Mouse (Mus musculus) erythroblast, embryonic 14.5 days (primary cell): ENCODE measurements around the gene Krtap5-4.

Source experiments
- GATA1 ChIP-seq: IDR thresholded peaks from 2 replicates; pipeline ENCODE4 v1.6.1; 2012; ENCODE audit warnings: low read length, inconsistent platforms, mixed read lengths
- TAL1 ChIP-seq: IDR thresholded peaks from 3 replicates; pipeline ENCODE4 v1.6.1; 2012; ENCODE audit warnings: low read length, inconsistent platforms, mixed read lengths

DNA sequence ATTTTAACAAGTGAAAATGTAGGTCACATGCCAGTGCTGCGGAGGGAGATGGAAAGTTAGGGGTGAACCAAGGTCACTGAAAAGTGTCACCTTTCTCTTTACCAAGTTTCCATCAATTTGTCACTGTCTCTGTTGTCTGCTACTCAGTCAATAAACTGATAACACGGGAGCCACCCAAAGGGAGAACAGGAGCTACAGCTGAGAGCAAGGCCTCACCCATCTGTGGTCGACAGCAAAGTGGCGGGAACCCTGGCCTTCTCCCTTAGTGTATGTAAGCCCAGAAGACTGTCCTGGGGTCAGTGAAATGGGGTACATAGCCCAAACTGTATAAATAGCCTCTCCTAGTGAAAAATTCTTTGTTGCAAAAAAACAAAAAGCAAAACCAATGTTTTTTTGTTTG lies 44.2 kb downstream of the Krtap5-4 start:
- TF ChIP-seq GATA1 (no peak), TAL1 (no peak)
